Mouse (Mus musculus) midbrain, embryonic 13.5 days (tissue): Measurements from ENCODE around the gene Olfr826. TPM values are rescaled to one million over a fixed set of nuclear protein-coding genes. Genes with fewer than 3 reads are reported as not detected.
A peak's percentile ranks its signal among the peaks of the same experiment; 100 is the strongest.
"Not testable (repeated sequence)": the region's sequence is repeated elsewhere in the genome, so short reads cannot be mapped to it uniquely, and the experiment has no call there.

Source experiments
- ATAC-seq: fragments of 200-750 bp; cut with Nextera tagmentation; 2 replicates; pipeline ENCODE4 v1.8.0; 2017; ENCODE audit warnings: mild to moderate bottlenecking, moderate TSS enrichment, moderate library complexity
- H3K27ac ChIP-seq: fragments of 300-500 bp; sonication (generic); 2 replicates; pipeline ENCODE4 v1.5.1; 2015; ENCODE audit warnings: inconsistent platforms, mild to moderate bottlenecking, moderate library complexity
- H3K27me3 ChIP-seq: fragments of 300-500 bp; sonication (generic); 2 replicates; pipeline ENCODE4 v1.6.1; 2015; ENCODE audit warnings: mild to moderate bottlenecking, inconsistent platforms
- H3K36me3 ChIP-seq: fragments of 300-500 bp; sonication (generic); 2 replicates; pipeline ENCODE4 v1.6.1; 2015; ENCODE audit warnings: mild to moderate bottlenecking, inconsistent platforms
- H3K4me1 ChIP-seq: fragments of 300-500 bp; sonication (generic); replicated peaks from 2 replicates; pipeline ENCODE4 v1.6.1; 2015; ENCODE audit warnings: inconsistent platforms
- H3K4me2 ChIP-seq: fragments of 300-500 bp; sonication (generic); replicated peaks from 2 replicates; pipeline ENCODE4 v1.6.1; 2015; ENCODE audit warnings: moderate library complexity, mild to moderate bottlenecking, inconsistent platforms
- H3K4me3 ChIP-seq: fragments of 300-500 bp; sonication (generic); replicated peaks from 2 replicates; pipeline ENCODE4 v1.5.1; 2015; ENCODE audit warnings: mild to moderate bottlenecking, inconsistent platforms
- H3K9ac ChIP-seq: fragments of 300-500 bp; sonication (generic); replicated peaks from 2 replicates; pipeline ENCODE4 v1.6.1; 2015; ENCODE audit warnings: mild to moderate bottlenecking, inconsistent platforms
- H3K9me3 ChIP-seq: fragments of 300-500 bp; sonication (generic); 2 replicates; pipeline ENCODE4 v1.6.1; 2016; ENCODE audit warnings: mild to moderate bottlenecking, inconsistent platforms
- WGBS: fragments of 180-500 bp; shearing (Covaris S2); methylation state at CpG from one replicate; pipeline ENCODE4 v1.1.7; 2015; 5-methylcytosine and 5-hydroxymethylcytosine counted together
- polyA plus RNA-seq: library from polyadenylated mRNA; unstranded; fragments of >200 nt; fragmentation: Nextera tagmentation; extraction: Ambion mirVana; gene quantifications from 2 replicates; pipeline ENCODE4 v1.2.1, GENCODE M21; 2015

Olfr826 gene
- not detected in 2 replicates for polyA plus RNA-seq

- Histone ChIP-seq H3K36me3 (no peaks in the 10 kb centered on the region), H3K4me3 (no peak within 1 kb of the TSS), H3K27me3 (no peaks in the 10 kb centered on the region), H3K9me3 (no peaks in the 10 kb centered on the region), H3K4me2 (no peak within 1 kb of the TSS), H3K4me1 (no peaks in the 10 kb centered on the region), H3K9ac (no peak within 1 kb of the TSS), H3K27ac (no peak within 1 kb of the TSS)
- no peak for ATAC-seq
- 83% methylated on average over 1 of the region's 1 CpGs for WGBS
These were observed at the start of gene Olfr826 for GRCm38 (mm10) chr10:130184086-130184485. Gene Olfr826, minus strand, starts transcription at chr10:130184186.

- H3K27me3 ChIP-seq: no peaks in the 10 kb centered on the region
- no peak for ATAC-seq
- H3K9ac ChIP-seq: no peak overlapping the region
- peaks cover 7% of the 10 kb centered on the region for H3K4me1 ChIP-seq
- no peaks in the 10 kb centered on the region for H3K9me3 ChIP-seq
- H3K4me3 ChIP-seq: no peak overlapping the region
- 45% methylated on average over 1 of the region's 1 CpGs for WGBS
- no peak overlapping the region for H3K27ac ChIP-seq
- H3K36me3 ChIP-seq: no peaks in the 10 kb centered on the region
- no peak overlapping the region for H3K4me2 ChIP-seq
These were observed 48.1 kb upstream of the Olfr826 start for GRCm38 (mm10) chr10:130232117-130232516.

- no peak overlapping the region for H3K27ac ChIP-seq
- H3K4me2 ChIP-seq: no peak overlapping the region
- H3K9me3 ChIP-seq: no peaks in the 10 kb centered on the region
- no peak overlapping the region for H3K4me3 ChIP-seq
- H3K36me3 ChIP-seq: no peaks in the 10 kb centered on the region
- 84% methylated on average over 5 of the region's 5 CpGs for WGBS
- no peak overlapping the region for H3K9ac ChIP-seq
- peaks cover 3% of the 10 kb centered on the region for H3K4me1 ChIP-seq
- ATAC-seq: no peak
- no peaks in the 10 kb centered on the region for H3K27me3 ChIP-seq
These were observed 45.6 kb upstream of the Olfr826 start for GRCm38 (mm10) chr10:130229584-130229983.

- H3K4me3 ChIP-seq: no peak overlapping the region
- H3K4me1 ChIP-seq: no peaks in the 10 kb centered on the region
- WGBS: 2% methylated on average over 1 of the region's 1 CpGs
- H3K4me2 ChIP-seq: no peak overlapping the region
- H3K27ac ChIP-seq: no peak overlapping the region
- no peaks in the 10 kb centered on the region for H3K9me3 ChIP-seq
- no peaks in the 10 kb centered on the region for H3K27me3 ChIP-seq
- peak; percentile 92 for ATAC-seq
- no peaks in the 10 kb centered on the region for H3K36me3 ChIP-seq
- no peak overlapping the region for H3K9ac ChIP-seq
These were observed 44.3 kb upstream of the Olfr826 start for GRCm38 (mm10) chr10:130228246-130228645.

GRCm38 (mm10) chr10:130225034-130225433, 41.0 kb upstream of the Olfr826 start:
- H3K27me3 ChIP-seq: no peaks in the 10 kb centered on the region

GRCm38 (mm10) chr10:130214303-130214702, 30.3 kb upstream of the Olfr826 start, which contains the start of gene Olfr827:
Gene Olfr827, minus strand, starts transcription at chr10:130214403.
- 90% methylated on average over 1 of the region's 1 CpGs for WGBS
- no peak for ATAC-seq
- no peak within 1 kb of the TSS for H3K4me3 ChIP-seq
- H3K27ac ChIP-seq: no peak within 1 kb of the TSS
- H3K9me3 ChIP-seq: no peaks in the 10 kb centered on the region
- H3K4me2 ChIP-seq: no peak within 1 kb of the TSS
- no peak within 1 kb of the TSS for H3K9ac ChIP-seq
- H3K27me3 ChIP-seq: no peaks in the 10 kb centered on the region
- H3K36me3 ChIP-seq: no peaks in the 10 kb centered on the region
- H3K4me1 ChIP-seq: no peaks in the 10 kb centered on the region

More at GRCm38 (mm10) chr10:130225034-130225433, 41.0 kb upstream of the Olfr826 start:
- ATAC-seq: no peak
- no peak overlapping the region for H3K9ac ChIP-seq
- no peak overlapping the region for H3K27ac ChIP-seq
- H3K4me3 ChIP-seq: no peak overlapping the region
- 84% methylated on average over 3 of the region's 3 CpGs for WGBS
- no peaks in the 10 kb centered on the region for H3K9me3 ChIP-seq
- no peak overlapping the region for H3K4me2 ChIP-seq
- H3K4me1 ChIP-seq: no peaks in the 10 kb centered on the region
- no peaks in the 10 kb centered on the region for H3K36me3 ChIP-seq

GRCm38 (mm10) chr10:130166666-130167065, 17.3 kb downstream of the Olfr826 start, which contains the start of gene Olfr825:
Gene Olfr825, minus strand, starts transcription at chr10:130166766.
- Histone ChIP-seq H3K27ac (no peak within 1 kb of the TSS), H3K9ac (no peak within 1 kb of the TSS), H3K9me3 (no peaks in the 10 kb centered on the region), H3K27me3 (no peaks in the 10 kb centered on the region), H3K4me3 (no peak within 1 kb of the TSS), H3K4me1 (no peaks in the 10 kb centered on the region), H3K36me3 (no peaks in the 10 kb centered on the region), H3K4me2 (no peak within 1 kb of the TSS)
- no peak for ATAC-seq

- no peak for ATAC-seq
These were observed 18.8 kb downstream of the Olfr826 start for GRCm38 (mm10) chr10:130165196-130165595.

GRCm38 (mm10) chr10:130144121-130144520, 39.9 kb downstream of the Olfr826 start:
- Histone ChIP-seq H3K27me3 (no peaks in the 10 kb centered on the region), H3K4me1 (no peaks in the 10 kb centered on the region), H3K9ac (no peak overlapping the region), H3K27ac (no peak overlapping the region), H3K4me3 (no peak overlapping the region), H3K9me3 (no peaks in the 10 kb centered on the region), H3K36me3 (no peaks in the 10 kb centered on the region), H3K4me2 (no peak overlapping the region)
- 86% methylated on average over 5 of the region's 5 CpGs for whole genome bisulfite sequencing
- ATAC-seq: no peak

More at GRCm38 (mm10) chr10:130165196-130165595, 18.8 kb downstream of the Olfr826 start:
- no peaks in the 10 kb centered on the region for H3K27me3 ChIP-seq
- no peak overlapping the region for H3K4me2 ChIP-seq
- no peaks in the 10 kb centered on the region for H3K4me1 ChIP-seq
- H3K9ac ChIP-seq: no peak overlapping the region
- H3K4me3 ChIP-seq: no peak overlapping the region
- H3K36me3 ChIP-seq: no peaks in the 10 kb centered on the region
- no peak overlapping the region for H3K27ac ChIP-seq
- no peaks in the 10 kb centered on the region for H3K9me3 ChIP-seq

GRCm38 (mm10) chr10:130142481-130142880, 41.5 kb downstream of the Olfr826 start:
- not testable (repeated sequence) for H3K4me2 ChIP-seq, H3K27ac ChIP-seq, H3K27me3 ChIP-seq, H3K9me3 ChIP-seq, H3K4me3 ChIP-seq, H3K36me3 ChIP-seq, H3K4me1 ChIP-seq, ATAC-seq, H3K9ac ChIP-seq
- WGBS: 87% methylated on average over 5 of the region's 5 CpGs

GRCm38 (mm10) chr10:130134811-130135210, 49.2 kb downstream of the Olfr826 start:
- no peak overlapping the region for H3K27ac ChIP-seq
- H3K4me2 ChIP-seq: no peak overlapping the region
- no peaks in the 10 kb centered on the region for H3K4me1 ChIP-seq
- ATAC-seq: no peak
- H3K9me3 ChIP-seq: no peaks in the 10 kb centered on the region
- no peaks in the 10 kb centered on the region for H3K36me3 ChIP-seq
- no peak overlapping the region for H3K9ac ChIP-seq
- H3K27me3 ChIP-seq: no peaks in the 10 kb centered on the region
- H3K4me3 ChIP-seq: no peak overlapping the region

GRCm38 (mm10) chr10:130129900-130130299, 54.1 kb downstream of the Olfr826 start, which contains the start of gene Olfr824:
Gene Olfr824, minus strand, starts transcription at chr10:130130000.
- H3K9ac ChIP-seq, H3K4me1 ChIP-seq, H3K9me3 ChIP-seq, H3K36me3 ChIP-seq, H3K27me3 ChIP-seq, H3K4me3 ChIP-seq, H3K4me2 ChIP-seq, ATAC-seq, H3K27ac ChIP-seq: not testable (repeated sequence)
